Mouse (Mus musculus) testis, adult 2 months (tissue): ENCODE results near the gene Calr4.

ENCODE experiments used
- CTCF ChIP-seq: fragments of 200-500 bp; IDR thresholded peaks from 2 replicates; pipeline ENCODE4 v1.5.1; 2012; ENCODE audit warnings: low read depth, mild to moderate bottlenecking, inconsistent platforms, low read length, moderate library complexity; ENCODE audit not compliant: control insufficient read depth, insufficient read depth, insufficient replicate concordance
- POLR2A ChIP-seq: fragments of 200-500 bp; IDR thresholded peaks from 2 replicates; pipeline ENCODE4 v1.6.1; 2012; ENCODE audit warnings: low read depth, mild to moderate bottlenecking, inconsistent platforms, low read length, moderate library complexity; ENCODE audit not compliant: control insufficient read depth

GRCm38 (mm10) chr4:109203931-109204330 is 30.4 kb upstream of the Calr4 start:
- TF ChIP-seq POLR2A (no peak), CTCF (no peak)
